Mouse (Mus musculus) MEL (cell line): ENCODE measurements at regions not wholly inside any gene's neighbourhood (a gene's known extent, or its start where the extent isn't known, plus 50 kb on each side); places are given as distances from the start of the nearest gene placed in this dataset.

Experiments
- DNase-seq: peaks from one replicate; pipeline ENCODE4 v3.0.0; 2011; ENCODE audit warnings: low read depth, low spot score
- H3K27ac ChIP-seq: 2 replicates; pipeline ENCODE4 v1.5.1; 2012; ENCODE audit warnings: low read depth, mild to moderate bottlenecking, control low read depth, low read length, moderate library complexity; ENCODE audit not compliant: control insufficient read depth
- H3K27me3 ChIP-seq, 2 experiments: fragments of 150-350 bp in 1 of 2; sonication (generic) in 1 of 2; 2 replicates each; pipeline ENCODE4 v1.6.1; 2012; ENCODE audit warnings: low read length in 2 of 2, mild to moderate bottlenecking in 2 of 2, improper control_type of control experiment in 1 of 2, moderate library complexity in 1 of 2; ENCODE audit not compliant: insufficient read depth in 2 of 2, control insufficient read depth in 1 of 2
- H3K36me3 ChIP-seq, 2 experiments: 2 replicates each; pipeline ENCODE4 v1.6.1; 2012 to 2014; ENCODE audit warnings: low read length in 2 of 2, improper control_type of control experiment in 1 of 2, inconsistent platforms in 1 of 2, mild to moderate bottlenecking in 1 of 2; ENCODE audit not compliant: insufficient read depth in 2 of 2, control insufficient read depth in 1 of 2
- H3K4me1 ChIP-seq, 2 experiments: fragments of 150-350 bp in 1 of 2; sonication (generic) in 1 of 2; 2 replicates each; pipeline ENCODE4 v1.6.1; 2012; ENCODE audit warnings: low read length in 2 of 2, improper control_type of control experiment in 1 of 2, mild to moderate bottlenecking in 1 of 2; ENCODE audit not compliant: insufficient read depth in 2 of 2, control insufficient read depth in 1 of 2
- H3K4me3 ChIP-seq, 2 experiments: fragments of 150-350 bp in 1 of 2; sonication (generic) in 1 of 2; 2 replicates each; pipeline ENCODE4 v1.5.1; 2012; ENCODE audit warnings: low read depth in 2 of 2, low read length in 2 of 2, mild to moderate bottlenecking in 2 of 2, moderate library complexity in 2 of 2, control low read depth in 1 of 2, improper control_type of control experiment in 1 of 2; ENCODE audit not compliant: control insufficient read depth in 1 of 2, insufficient read depth in 1 of 2
- H3K79me2 ChIP-seq: 2 replicates; pipeline ENCODE4 v1.6.1; 2012; ENCODE audit warnings: mild to moderate bottlenecking, low read length, moderate library complexity; ENCODE audit not compliant: control insufficient read depth, poor library complexity, insufficient read depth
- H3K9ac ChIP-seq: 2 replicates; pipeline ENCODE4 v1.6.1; 2012; ENCODE audit warnings: low read depth, mild to moderate bottlenecking, control low read depth, low read length, moderate library complexity; ENCODE audit not compliant: control insufficient read depth, poor library complexity, severe bottlenecking
- H3K9me3 ChIP-seq: fragments of 150-350 bp; sonication (generic); replicated peaks from 2 replicates; pipeline ENCODE4 v1.6.1; 2012; ENCODE audit warnings: mild to moderate bottlenecking, low read length, improper control_type of control experiment, moderate library complexity; ENCODE audit not compliant: insufficient read depth
- BHLHE40 ChIP-seq: IDR thresholded peaks from 2 replicates; pipeline ENCODE4 v1.6.1; 2012; ENCODE audit warnings: low read depth, mild to moderate bottlenecking, inconsistent platforms, low read length, improper control_type of control experiment, borderline replicate concordance
- CTCF ChIP-seq, 3 experiments: IDR thresholded peaks in 2 of 3; conservative IDR thresholded peaks in 1 of 3; 2 replicates each; pipeline ENCODE4 v1.5.1; 2011 to 2012; ENCODE audit warnings: low read length in 3 of 3, low read depth in 2 of 3, mild to moderate bottlenecking in 2 of 3, improper control_type of control experiment in 1 of 3, inconsistent platforms in 1 of 3, mixed read lengths in 1 of 3, moderate library complexity in 1 of 3; ENCODE audit not compliant: control insufficient read depth in 1 of 3, insufficient read depth in 1 of 3, poor library complexity in 1 of 3, severe bottlenecking in 1 of 3
- E2F4 ChIP-seq: IDR thresholded peaks from 2 replicates; pipeline ENCODE4 v1.6.1; 2011; ENCODE audit warnings: low read depth, low read length, improper control_type of control experiment, borderline replicate concordance
- ELF1 ChIP-seq: IDR thresholded peaks from 2 replicates; pipeline ENCODE4 v1.6.1; 2014; ENCODE audit warnings: low read depth, mild to moderate bottlenecking, inconsistent platforms, low read length, improper control_type of control experiment, moderate library complexity
- EP300 ChIP-seq, 2 experiments: IDR thresholded peaks; 2 replicates each; pipeline ENCODE4 v1.6.1; 2011; ENCODE audit warnings: improper control_type of control experiment in 2 of 2, low read length in 2 of 2, low read depth in 1 of 2, mild to moderate bottlenecking in 1 of 2
- GABPA ChIP-seq: IDR thresholded peaks from 2 replicates; pipeline ENCODE4 v1.6.1; 2012; ENCODE audit warnings: low read depth, mild to moderate bottlenecking, inconsistent platforms, low read length, improper control_type of control experiment, moderate library complexity
- GATA1 ChIP-seq: IDR thresholded peaks from 2 replicates; pipeline ENCODE4 v1.6.1; 2011; ENCODE audit warnings: low read depth, low read length, improper control_type of control experiment
- HCFC1 ChIP-seq: IDR thresholded peaks from 2 replicates; pipeline ENCODE4 v1.6.1; 2012; ENCODE audit warnings: low read depth, mild to moderate bottlenecking, inconsistent platforms, low read length, improper control_type of control experiment, moderate library complexity
- JUND ChIP-seq: IDR thresholded peaks from 2 replicates; pipeline ENCODE4 v1.6.1; 2011; ENCODE audit warnings: low read depth, mild to moderate bottlenecking, improper control_type of control experiment, low read length
- KAT2A ChIP-seq: conservative IDR thresholded peaks from 2 replicates; pipeline ENCODE4 v1.6.1; 2012; ENCODE audit warnings: low read depth, low read length, improper control_type of control experiment, inconsistent platforms
- MAX ChIP-seq: IDR thresholded peaks from 2 replicates; pipeline ENCODE4 v1.6.1; 2011; ENCODE audit warnings: low read length, improper control_type of control experiment
- MEF2A ChIP-seq: IDR thresholded peaks from 2 replicates; pipeline ENCODE4 v1.6.1; 2014; ENCODE audit warnings: low read depth, mild to moderate bottlenecking, inconsistent platforms, low read length, improper control_type of control experiment; ENCODE audit not compliant: poor library complexity, insufficient replicate concordance, severe bottlenecking; ENCODE audit errors: extremely low read depth
- POLR2AphosphoS2 ChIP-seq: IDR thresholded peaks from 2 replicates; pipeline ENCODE4 v1.6.1; 2011; ENCODE audit warnings: low read length, improper control_type of control experiment
- RCOR1 ChIP-seq: IDR thresholded peaks from 2 replicates; pipeline ENCODE4 v1.6.1; 2012; ENCODE audit warnings: low read depth, mild to moderate bottlenecking, inconsistent platforms, low read length, improper control_type of control experiment
- SMC3 ChIP-seq: IDR thresholded peaks from 2 replicates; pipeline ENCODE4 v1.6.1; 2011; ENCODE audit warnings: low read depth, low read length, improper control_type of control experiment
- TAL1 ChIP-seq: IDR thresholded peaks from 2 replicates; pipeline ENCODE4 v1.6.1; 2012; ENCODE audit warnings: mild to moderate bottlenecking, inconsistent platforms, low read length, moderate library complexity, mixed read lengths
- TBP ChIP-seq: IDR thresholded peaks from 2 replicates; pipeline ENCODE4 v1.8.0; 2011; ENCODE audit warnings: low read depth, low read length, improper control_type of control experiment
- TCF12 ChIP-seq: IDR thresholded peaks from 2 replicates; pipeline ENCODE4 v1.6.1; 2014; ENCODE audit warnings: low read depth, mild to moderate bottlenecking, inconsistent platforms, low read length, improper control_type of control experiment, moderate library complexity
- USF1 ChIP-seq: IDR thresholded peaks from 2 replicates; pipeline ENCODE4 v1.6.1; 2014; ENCODE audit warnings: low read depth, mild to moderate bottlenecking, inconsistent platforms, low read length, improper control_type of control experiment, moderate library complexity
- ZMIZ1 ChIP-seq: IDR thresholded peaks from 2 replicates; pipeline ENCODE4 v1.6.1; 2012; ENCODE audit warnings: low read depth, mild to moderate bottlenecking, inconsistent platforms, low read length, improper control_type of control experiment, moderate library complexity
- ZNF384 ChIP-seq: IDR thresholded peaks from 2 replicates; pipeline ENCODE4 v1.6.1; 2012; ENCODE audit warnings: low read depth, mild to moderate bottlenecking, inconsistent platforms, low read length, improper control_type of control experiment

DNA sequence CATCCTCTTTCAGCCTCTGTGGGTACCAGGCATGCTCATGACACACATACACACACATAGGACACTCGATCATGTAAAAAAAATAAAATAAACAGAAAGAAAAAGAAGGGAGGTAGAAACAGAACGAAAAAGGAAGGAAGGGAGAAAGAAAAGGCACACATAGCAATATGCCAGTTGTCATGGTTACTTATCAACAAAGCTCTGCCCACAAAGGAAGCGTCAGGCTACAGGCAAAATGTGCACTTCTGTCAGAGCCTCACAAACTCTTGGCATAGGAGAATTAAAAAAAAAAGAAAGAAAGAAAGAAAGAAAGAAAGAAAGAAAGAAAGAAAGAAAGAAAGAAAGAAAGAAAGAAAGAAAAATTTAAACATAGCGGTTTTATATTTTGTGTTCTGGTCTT, 56.9 kb upstream of the Sox2 start:
- Histone ChIP-seq H3K27me3 (no peaks in the 10 kb centered on the region), H3K79me2 (no peaks in the 10 kb centered on the region), H3K9ac (no peak overlapping the region), H3K9me3 (no peaks in the 10 kb centered on the region), H3K27ac (no peak overlapping the region), H3K4me1 (no peaks in the 10 kb centered on the region), H3K4me3 (no peak overlapping the region), H3K36me3 (no peaks in the 10 kb centered on the region)
- no peak for DNase-seq
- TF ChIP-seq KAT2A (no peak), MAX (no peak), POLR2AphosphoS2 (no peak), GABPA (no peak), CTCF (IDR thresholded peaks at IDR 0.05 in 2 of 3, conservative IDR thresholded peaks at IDR 0.05 in 1 of 3; ENCODE audit: control insufficient read depth in 1 of 3, insufficient read depth in 1 of 3, low read depth in 2 of 3, low read length in 3 of 3, poor library complexity in 1 of 3, severe bottlenecking in 1 of 3) (no peak), RCOR1 (no peak), TBP (no peak), ELF1 (no peak), SMC3 (no peak), ZMIZ1 (no peak), HCFC1 (no peak)
- TF ChIP-seq, all 39 proteins: peak for 0

DNA sequence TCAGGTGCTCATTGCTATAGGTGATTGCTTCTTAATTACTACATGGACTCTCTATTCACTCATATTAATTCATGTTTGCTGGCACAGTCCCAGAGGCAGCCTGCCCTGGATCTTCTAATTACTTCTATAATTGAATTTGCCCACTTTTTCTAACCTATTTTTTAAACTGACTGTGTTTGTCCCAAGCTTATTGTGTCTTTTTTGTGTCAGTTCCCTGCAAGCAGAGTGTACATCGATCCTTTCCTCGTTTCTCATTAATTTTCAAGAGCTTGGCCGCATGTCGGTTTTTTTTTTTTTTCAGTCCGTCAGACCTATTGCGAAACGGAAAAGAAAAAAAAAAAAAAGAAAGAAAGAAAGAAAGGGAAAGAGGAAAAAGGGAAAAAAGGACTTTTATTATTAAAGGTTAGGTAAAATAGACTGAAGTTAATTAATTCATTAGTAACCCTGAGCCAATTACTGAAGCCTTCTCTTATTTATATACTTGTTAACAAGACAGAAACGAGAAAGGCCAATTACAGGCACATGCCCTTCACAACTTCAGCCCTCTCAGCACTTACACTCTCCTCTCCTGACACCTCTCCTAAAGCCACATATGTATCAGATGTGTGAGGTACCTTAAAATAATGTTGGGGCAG, 72.2 kb upstream of the Sox2 start:
- Histone ChIP-seq H3K4me1 (no peaks in the 10 kb centered on the region), H3K27ac (no peak overlapping the region), H3K27me3 (no peaks in the 10 kb centered on the region), H3K79me2 (no peaks in the 10 kb centered on the region), H3K36me3 (no peaks in the 10 kb centered on the region), H3K9me3 (no peaks in the 10 kb centered on the region)
- no peak for DNase-seq
- TF ChIP-seq USF1 (no peak), TBP (no peak), TCF12 (no peak), GATA1 (no peak), ZMIZ1 (no peak), JUND (no peak), EP300 (IDR thresholded peaks at IDR 0.05; ENCODE audit: low read depth in 1 of 2, low read length in 2 of 2) (no peak)
- TF ChIP-seq, all 39 proteins: peak for 0
- Histone ChIP-seq H3K9ac (no peak overlapping the region), H3K4me3 (no peak overlapping the region)

DNA sequence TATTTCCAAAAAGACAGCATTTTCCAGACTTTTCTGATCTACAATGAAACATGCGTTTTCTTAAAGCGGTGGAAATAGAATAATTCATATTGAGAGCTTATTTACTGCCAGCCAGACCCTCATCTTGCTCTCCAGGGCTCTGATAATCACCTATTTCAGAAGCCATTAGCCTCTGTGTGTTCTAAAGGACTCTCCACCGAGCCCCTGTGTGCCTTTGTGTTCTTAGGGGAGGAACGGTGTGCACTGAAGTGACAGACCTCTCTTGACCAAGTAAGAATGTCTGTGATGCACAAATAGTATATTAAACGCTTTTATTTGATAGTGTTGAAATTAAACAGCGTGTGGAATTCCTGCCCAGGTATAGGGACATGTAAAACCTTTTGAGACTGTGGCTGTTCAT, 73.1 kb upstream of the Sox2 start:
- no peak overlapping the region for H3K4me3 ChIP-seq
- H3K79me2 ChIP-seq: no peaks in the 10 kb centered on the region
- H3K27ac ChIP-seq: no peak overlapping the region
- DNase-seq: no peak
- H3K36me3 ChIP-seq: no peaks in the 10 kb centered on the region
- H3K9ac ChIP-seq: no peak overlapping the region
- no peaks in the 10 kb centered on the region for H3K4me1 ChIP-seq
- no peaks in the 10 kb centered on the region for H3K27me3 ChIP-seq
- H3K9me3 ChIP-seq: no peaks in the 10 kb centered on the region
- TF ChIP-seq ELF1: no peak
- TF ChIP-seq E2F4: no peak
- no peak for TF ChIP-seq TCF12
- no peak for TF ChIP-seq TAL1
- TF ChIP-seq MEF2A: no peak
- no peak for TF ChIP-seq ZNF384
- TF ChIP-seq MAX: no peak
- TF ChIP-seq BHLHE40: no peak
